Mouse (Mus musculus): Measurements from ENCODE around the gene Slc9a9. TPM values are rescaled to one million over a fixed set of nuclear protein-coding genes. Genes with fewer than 3 reads are reported as not detected.

Gene Slc9a9
- total and polyA plus RNA-seq, 2 experiments from 2014 or later: 6.0 to 6.7 TPM

DNA sequence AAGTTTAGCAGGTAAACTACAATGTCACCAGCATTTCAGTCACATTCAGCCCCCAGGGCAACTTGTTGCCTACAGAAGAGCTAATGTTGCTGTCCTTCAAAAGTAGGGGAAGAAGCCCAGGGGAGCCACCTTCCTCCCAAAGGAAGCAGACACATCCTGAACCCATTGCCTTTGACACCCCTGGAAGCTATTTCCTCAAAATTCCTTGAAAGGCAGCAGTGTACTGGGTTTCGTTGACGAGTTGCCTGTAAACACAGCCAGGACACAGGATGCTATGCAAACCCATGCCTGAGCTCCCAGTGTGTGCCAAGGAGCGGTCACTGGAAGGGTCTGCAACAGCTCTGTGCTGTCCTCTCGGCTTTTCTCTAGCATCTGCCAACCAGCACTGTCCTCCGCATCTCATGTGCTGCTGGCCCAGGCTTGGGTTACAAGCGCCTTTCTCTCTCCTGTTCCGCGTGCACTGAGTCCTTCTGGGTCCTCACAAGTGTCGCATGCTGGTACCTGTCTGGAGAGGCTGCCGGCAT lies 479.6 kb downstream of the Slc9a9 start:
- WGBS: 89% methylated on average over 10 of the region's 10 CpGs
- DNase-seq (ENCODE audit: low spot score): no peak
- no peaks in the 10 kb centered on the region for H3K4me1 ChIP-seq (ENCODE audit: insufficient read depth, low read length)
- H3K4me3 ChIP-seq (ENCODE audit: low read depth, low read length): no peak overlapping the region
- no peaks in the 10 kb centered on the region for H3K27me3 ChIP-seq (ENCODE audit: insufficient read depth, low read length)
- no peak overlapping the region for H3K9ac ChIP-seq (replicated peaks; ENCODE audit: low read length, poor library complexity, severe bottlenecking)
- H3K4me2 ChIP-seq (ENCODE audit: low read depth, low read length, poor library complexity, severe bottlenecking): no peak overlapping the region
- no peaks in the 10 kb centered on the region for H3K9me3 ChIP-seq (ENCODE audit: low read length)
- H3K27ac ChIP-seq (ENCODE audit: low read depth, low read length): no peak overlapping the region
- ATAC-seq (ENCODE audit: low FRiP score): no peak
- H3K36me3 ChIP-seq (ENCODE audit: insufficient read depth, low read length): no peaks in the 10 kb centered on the region
- no peak for TF ChIP-seq CTCF (IDR thresholded peaks at IDR 0.05)

DNA sequence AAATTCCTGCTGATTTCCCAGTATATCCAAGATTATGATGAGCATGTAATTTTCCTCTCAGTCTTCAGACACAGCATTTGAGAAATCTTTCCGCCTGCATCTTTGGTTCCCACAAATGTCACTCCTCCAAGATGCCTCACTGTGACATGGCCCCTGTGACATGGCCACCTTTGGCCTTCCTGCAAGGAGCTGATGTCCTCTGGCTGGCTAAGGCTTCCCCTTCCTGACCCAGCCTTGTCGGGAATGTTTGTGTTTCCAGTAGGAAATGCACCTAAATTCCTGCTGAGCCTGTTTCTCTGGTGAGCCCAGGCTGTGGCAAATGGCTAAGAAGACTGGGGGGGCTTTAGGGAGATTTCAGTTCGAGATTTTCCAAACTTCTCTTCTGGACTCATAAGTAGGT lies 480.4 kb downstream of the Slc9a9 start:
- no peak overlapping the region for H3K4me2 ChIP-seq (ENCODE audit: low read depth, low read length, poor library complexity, severe bottlenecking)
- H3K27me3 ChIP-seq (ENCODE audit: insufficient read depth, low read length): no peaks in the 10 kb centered on the region
- no peaks in the 10 kb centered on the region for H3K9me3 ChIP-seq (ENCODE audit: low read length)
- 57% methylated on average over 3 of the region's 3 CpGs for WGBS
- ATAC-seq (ENCODE audit: low FRiP score) (no peak), DNase-seq (ENCODE audit: low spot score) (no peak)
- no peak overlapping the region for H3K4me3 ChIP-seq (ENCODE audit: low read depth, low read length)
- no peaks in the 10 kb centered on the region for H3K36me3 ChIP-seq (ENCODE audit: insufficient read depth, low read length)
- no peak for TF ChIP-seq CTCF (IDR thresholded peaks at IDR 0.05)
- H3K4me1 ChIP-seq (ENCODE audit: insufficient read depth, low read length): no peaks in the 10 kb centered on the region
- no peak overlapping the region for H3K9ac ChIP-seq (replicated peaks; ENCODE audit: low read length, poor library complexity, severe bottlenecking)
- no peak overlapping the region for H3K27ac ChIP-seq (ENCODE audit: low read depth, low read length)

DNA sequence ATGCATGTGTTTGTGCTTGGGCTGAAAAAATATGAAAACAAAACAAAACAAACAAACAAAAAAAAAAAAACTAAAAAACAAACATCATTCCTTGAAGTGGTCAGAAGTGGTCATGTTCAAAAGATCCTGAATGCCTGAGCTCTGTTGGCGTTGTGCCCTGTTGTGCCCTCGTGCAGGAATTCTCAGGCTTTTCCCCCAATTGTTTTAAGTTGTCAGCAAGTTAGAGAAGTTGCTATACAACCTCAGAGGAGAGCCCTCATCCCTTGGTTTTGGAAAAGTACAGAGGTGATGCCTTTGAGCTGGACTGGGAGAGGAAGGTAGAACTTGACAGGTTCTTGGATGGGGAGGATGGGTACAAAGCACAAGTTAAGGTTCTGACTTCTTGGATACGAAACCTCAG lies 480.9 kb downstream of the Slc9a9 start:
- H3K27ac ChIP-seq (ENCODE audit: low read depth, low read length): no peak overlapping the region
- H3K9me3 ChIP-seq (ENCODE audit: low read length): no peaks in the 10 kb centered on the region
- H3K27me3 ChIP-seq (ENCODE audit: insufficient read depth, low read length): no peaks in the 10 kb centered on the region
- DNase-seq (ENCODE audit: low spot score) (no peak), ATAC-seq (ENCODE audit: low FRiP score) (no peak)
- no peaks in the 10 kb centered on the region for H3K36me3 ChIP-seq (ENCODE audit: insufficient read depth, low read length)
- WGBS: 68% methylated on average over 3 of the region's 3 CpGs
- H3K4me2 ChIP-seq (ENCODE audit: low read depth, low read length, poor library complexity, severe bottlenecking): no peak overlapping the region
- no peak for TF ChIP-seq CTCF (IDR thresholded peaks at IDR 0.05)
- no peak overlapping the region for H3K4me3 ChIP-seq (ENCODE audit: low read depth, low read length)
- H3K4me1 ChIP-seq (ENCODE audit: insufficient read depth, low read length): no peaks in the 10 kb centered on the region
- no peak overlapping the region for H3K9ac ChIP-seq (replicated peaks; ENCODE audit: low read length, poor library complexity, severe bottlenecking)

DNA sequence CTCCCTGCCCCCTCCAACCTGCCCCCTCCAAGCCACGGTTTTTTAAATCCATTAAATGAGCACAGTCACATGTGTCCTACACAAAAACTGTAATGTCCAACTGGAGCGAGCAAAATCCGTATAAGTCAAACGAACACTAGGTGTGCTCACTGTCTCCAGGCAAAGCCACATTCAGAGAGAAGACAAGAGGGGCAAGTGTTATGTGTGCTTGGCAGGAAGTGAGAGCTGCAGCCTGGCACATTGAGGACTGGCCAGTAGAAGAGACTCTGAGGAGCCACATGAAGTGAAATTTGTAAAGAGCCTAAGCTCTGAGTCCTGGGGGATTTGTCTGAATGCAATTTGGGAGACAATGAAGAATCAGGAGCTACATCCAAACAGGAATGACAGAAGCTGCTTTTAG lies 481.3 kb downstream of the Slc9a9 start:
- Histone ChIP-seq H3K9me3 (ENCODE audit: low read length) (no peaks in the 10 kb centered on the region), H3K4me2 (ENCODE audit: low read depth, low read length, poor library complexity, severe bottlenecking) (no peak overlapping the region), H3K27me3 (ENCODE audit: insufficient read depth, low read length) (no peaks in the 10 kb centered on the region), H3K36me3 (ENCODE audit: insufficient read depth, low read length) (no peaks in the 10 kb centered on the region), H3K4me3 (ENCODE audit: low read depth, low read length) (no peak overlapping the region), H3K4me1 (ENCODE audit: insufficient read depth, low read length) (no peaks in the 10 kb centered on the region), H3K27ac (ENCODE audit: low read depth, low read length) (no peak overlapping the region), H3K9ac (replicated peaks; ENCODE audit: low read length, poor library complexity, severe bottlenecking) (no peak overlapping the region)
- ATAC-seq (ENCODE audit: low FRiP score) (peak; percentile 34; the same call in 1 of the 2 replicates), DNase-seq (ENCODE audit: low spot score) (peak; percentile 20)
- WGBS: 58% methylated on average over 4 of the region's 4 CpGs
- no peak for TF ChIP-seq CTCF (IDR thresholded peaks at IDR 0.05)

DNA sequence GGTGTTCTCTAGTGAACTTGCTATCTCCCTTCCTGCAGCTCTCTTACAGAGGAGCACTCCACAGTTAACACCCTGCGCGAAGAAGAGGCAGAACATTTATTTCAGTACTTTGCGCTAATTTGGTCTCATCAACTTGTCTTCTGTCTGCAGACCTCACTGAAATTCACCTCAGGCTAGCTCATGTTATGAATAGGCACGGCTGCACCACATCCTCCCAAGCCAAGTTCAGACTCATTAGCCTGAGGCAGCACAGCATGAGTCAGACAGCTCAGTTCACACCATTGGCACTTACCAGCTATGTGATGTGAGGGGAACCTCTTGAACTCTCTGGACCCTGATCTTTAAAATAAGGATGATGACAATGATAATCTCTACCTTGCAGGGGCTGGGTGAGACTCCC lies 482.0 kb downstream of the Slc9a9 start:
- no peak for TF ChIP-seq CTCF (IDR thresholded peaks at IDR 0.05)
- WGBS: 59% methylated on average over 4 of the region's 4 CpGs
- Histone ChIP-seq H3K27ac (ENCODE audit: low read depth, low read length) (no peak overlapping the region), H3K4me1 (ENCODE audit: insufficient read depth, low read length) (no peaks in the 10 kb centered on the region), H3K27me3 (ENCODE audit: insufficient read depth, low read length) (no peaks in the 10 kb centered on the region), H3K36me3 (ENCODE audit: insufficient read depth, low read length) (no peaks in the 10 kb centered on the region), H3K4me3 (ENCODE audit: low read depth, low read length) (no peak overlapping the region), H3K9me3 (ENCODE audit: low read length) (no peaks in the 10 kb centered on the region), H3K4me2 (ENCODE audit: low read depth, low read length, poor library complexity, severe bottlenecking) (no peak overlapping the region), H3K9ac (replicated peaks; ENCODE audit: low read length, poor library complexity, severe bottlenecking) (no peak overlapping the region)
- DNase-seq (ENCODE audit: low spot score) (peak; percentile 18), ATAC-seq (ENCODE audit: low FRiP score) (no peak; the same call in 1 of the 2 replicates)

DNA sequence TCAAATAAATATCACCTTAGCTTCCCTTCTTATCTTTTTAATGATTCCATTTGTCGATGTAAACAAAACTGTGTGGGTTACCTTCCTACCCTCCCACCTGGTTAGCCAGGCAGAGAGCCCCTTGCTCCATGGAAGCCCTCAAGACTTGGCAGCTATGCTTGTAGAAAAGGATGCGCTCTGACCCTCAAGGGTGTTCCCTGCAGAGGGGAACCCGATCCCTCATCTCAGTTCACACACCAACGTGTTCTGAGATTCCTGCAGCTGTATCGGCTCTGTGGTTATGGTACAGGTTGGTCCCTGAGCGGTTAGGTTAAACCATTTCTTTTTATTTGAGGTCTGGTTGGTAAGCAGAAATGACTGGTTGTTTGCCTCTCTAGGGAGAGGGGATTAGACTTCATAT lies 484.3 kb downstream of the Slc9a9 start:
- TF ChIP-seq CTCF (IDR thresholded peaks at IDR 0.05): no peak
- no peaks in the 10 kb centered on the region for H3K4me1 ChIP-seq (ENCODE audit: insufficient read depth, low read length)
- H3K27me3 ChIP-seq (ENCODE audit: insufficient read depth, low read length): no peaks in the 10 kb centered on the region
- no peak overlapping the region for H3K27ac ChIP-seq (ENCODE audit: low read depth, low read length)
- no peak overlapping the region for H3K9ac ChIP-seq (replicated peaks; ENCODE audit: low read length, poor library complexity, severe bottlenecking)
- ATAC-seq (ENCODE audit: low FRiP score) (no peak), DNase-seq (ENCODE audit: low spot score) (no peak)
- 88% methylated on average over 6 of the region's 6 CpGs for WGBS
- H3K4me3 ChIP-seq (ENCODE audit: low read depth, low read length): no peak overlapping the region
- H3K4me2 ChIP-seq (ENCODE audit: low read depth, low read length, poor library complexity, severe bottlenecking): no peak overlapping the region
- no peaks in the 10 kb centered on the region for H3K9me3 ChIP-seq (ENCODE audit: low read length)
- no peaks in the 10 kb centered on the region for H3K36me3 ChIP-seq (ENCODE audit: insufficient read depth, low read length)
